Mouse (Mus musculus) heart, adult 2 months (tissue): ENCODE measurements around the gene Acly.

ENCODE experiments used
- CTCF ChIP-seq: fragments of 200-600 bp; IDR thresholded peaks from 2 replicates; pipeline ENCODE4 v1.8.1; 2022; ENCODE audit warnings: antibody characterized with exemption, mild to moderate bottlenecking, moderate library complexity
- EP300 ChIP-seq: fragments of 200-500 bp; IDR thresholded peaks from 2 replicates; pipeline ENCODE4 v1.6.1; 2011; ENCODE audit warnings: low read depth, low read length, control low read depth; ENCODE audit not compliant: insufficient read depth
- POLR2A ChIP-seq: fragments of 200-500 bp; IDR thresholded peaks from 2 replicates; pipeline ENCODE4 v1.6.1; 2011; ENCODE audit warnings: mild to moderate bottlenecking, low read depth, low read length, control low read depth; ENCODE audit not compliant: insufficient read depth

DNA sequence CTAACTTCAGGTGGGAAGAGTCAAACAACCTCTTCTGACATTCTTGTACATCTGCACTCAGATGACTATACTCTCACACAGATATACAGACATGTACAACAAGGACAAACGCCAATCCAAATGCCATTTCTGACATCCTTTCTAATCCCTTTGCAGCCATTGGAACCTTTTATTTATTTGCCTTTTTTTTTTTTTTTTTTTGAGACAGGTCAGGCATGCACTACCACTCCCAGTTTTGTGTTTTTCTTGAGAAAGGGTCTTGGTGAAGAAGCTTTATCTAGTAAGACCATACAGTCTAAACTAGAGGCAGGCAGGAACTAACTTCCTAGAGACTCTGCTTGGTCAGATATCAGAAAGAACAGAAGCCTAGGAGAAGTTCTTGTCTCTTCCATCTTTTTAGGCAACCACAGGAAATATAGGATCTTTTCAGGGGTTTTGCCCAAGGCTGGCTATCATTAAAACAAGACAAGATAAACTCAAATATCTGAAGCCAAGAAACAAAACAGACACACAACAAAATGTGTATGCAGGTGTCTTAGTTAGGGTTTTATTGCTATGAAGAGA is 62.5 kb downstream of the Acly start:
- TF ChIP-seq CTCF (no peak), EP300 (no peak), POLR2A (no peak)
